Mouse (Mus musculus) lung, postnatal 4 days (tissue): ENCODE results near the gene Tcl1b4.

Experiments used
- DNase-seq, 2 experiments: peaks; one replicate each; pipeline ENCODE4 v3.0.0; 2021

The Tcl1b4 gene

DNA sequence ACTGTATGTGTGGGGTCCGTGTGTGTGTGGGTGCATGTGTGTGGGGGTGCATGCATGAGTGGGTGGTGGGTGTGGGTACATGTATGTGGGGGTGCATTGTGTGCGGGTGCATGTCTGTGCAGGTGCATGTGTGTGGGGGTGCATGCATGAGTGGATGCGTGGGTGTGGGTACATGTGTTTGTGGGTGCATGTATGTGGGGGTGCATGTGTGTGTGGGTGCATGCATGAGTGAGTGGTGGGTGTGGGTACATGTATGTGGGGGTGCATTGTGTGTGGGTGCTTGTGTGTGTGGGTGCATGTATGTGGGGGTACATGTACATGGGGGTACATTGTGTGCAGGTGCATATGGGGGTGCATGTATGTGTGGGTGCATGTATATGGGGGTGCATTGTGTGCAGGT, 52.0 kb downstream of the Tcl1b4 start:
- DNase-seq, result no peak
